ENCODE assay signal across 26 mouse cellular contexts in the genomic region with DNA sequence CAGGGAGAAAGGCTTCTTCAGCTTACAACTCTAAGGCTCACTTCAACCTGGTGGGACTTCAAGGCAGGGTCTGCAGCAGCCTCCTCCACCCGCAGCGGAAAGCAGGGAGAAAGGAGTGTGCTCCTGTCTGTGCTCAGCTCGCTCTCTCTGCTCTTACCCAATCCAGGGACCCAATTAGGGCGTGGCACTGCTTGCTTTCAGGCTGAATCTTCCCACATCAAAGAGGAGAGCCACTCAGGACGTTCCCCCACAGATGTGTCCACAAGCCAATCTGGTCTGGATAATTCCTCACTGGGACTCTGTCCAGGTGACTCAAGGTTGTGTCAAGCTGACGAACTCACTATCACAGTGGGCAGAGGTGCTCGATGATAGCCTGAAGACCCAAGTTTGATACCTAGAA.
"Had no signal": no experiment of that assay in that cellular context is flagged by ENCODE, and none has a peak within 500 bp of the region (broad histone marks: within the 10 kb centered on the region; RNA-seq: fewer than 3 reads in every experiment).

No protein-coding gene starts in this region.

- H3K9me3 ChIP-seq: heart, embryonic 13.5 days; heart, embryonic 15.5 days; hindbrain, embryonic 13.5 days; hindbrain, embryonic 15.5 days; kidney, embryonic 15.5 days; limb, embryonic 13.5 days; limb, embryonic 15.5 days; liver, embryonic 13.5 days had no signal

- H3K9ac ChIP-seq: heart, embryonic 13.5 days; heart, embryonic 15.5 days; hindbrain, embryonic 13.5 days; hindbrain, embryonic 15.5 days; kidney, embryonic 15.5 days; limb, embryonic 13.5 days; limb, embryonic 15.5 days; liver, embryonic 13.5 days had no signal

- ATAC-seq: hindbrain, postnatal 0 days; intestine, embryonic 16.5 days had no signal

- H3K4me2 ChIP-seq: heart, embryonic 11.5 days; heart, embryonic 13.5 days; heart, embryonic 15.5 days; hindbrain, embryonic 13.5 days; hindbrain, embryonic 15.5 days; kidney, embryonic 15.5 days; limb, embryonic 13.5 days; limb, embryonic 15.5 days; liver, embryonic 11.5 days; liver, embryonic 13.5 days had no signal

- DNase-seq: gastrocnemius, adult 2 months; gastrocnemius, postnatal 10 days; gastrocnemius, postnatal 25 days; heart, adult 2 months; heart, postnatal 14 days; heart, postnatal 36 days; kidney, adult 11 months; kidney, adult 2 months; kidney, adult 9 months; kidney, postnatal 25 days; layer of hippocampus, adult 9-11 months; layer of hippocampus, postnatal 36 days; left cerebral cortex, postnatal 4 days; liver, embryonic 13.5 days had no signal

- H3K4me3 ChIP-seq: gastrocnemius, adult 2 months; heart, adult 2 months; heart, embryonic 13.5 days; heart, embryonic 15.5 days; hindbrain, embryonic 13.5 days; hindbrain, embryonic 15.5 days; kidney, embryonic 15.5 days; limb, embryonic 13.5 days; limb, embryonic 15.5 days; liver, embryonic 13.5 days had no signal

- H3K36me3 ChIP-seq: heart, embryonic 13.5 days; heart, embryonic 15.5 days; hindbrain, embryonic 13.5 days; hindbrain, embryonic 15.5 days; kidney, embryonic 15.5 days; limb, embryonic 13.5 days; limb, embryonic 15.5 days; liver, embryonic 13.5 days had no signal

- H3K27me3 ChIP-seq: hindbrain, embryonic 13.5 days; hindbrain, embryonic 15.5 days; limb, embryonic 15.5 days had no signal

- H3K27ac ChIP-seq: gastrocnemius, adult 2 months; heart, adult 2 months; heart, embryonic 13.5 days; heart, embryonic 15.5 days; hindbrain, embryonic 13.5 days; hindbrain, embryonic 15.5 days; hindbrain, postnatal 0 days; kidney, embryonic 15.5 days; kidney, postnatal 0 days; limb, embryonic 13.5 days; limb, embryonic 15.5 days; liver, embryonic 13.5 days had no signal
